Mouse (Mus musculus): Measurements from ENCODE around the gene Rag2.

Gene Rag2

DNA sequence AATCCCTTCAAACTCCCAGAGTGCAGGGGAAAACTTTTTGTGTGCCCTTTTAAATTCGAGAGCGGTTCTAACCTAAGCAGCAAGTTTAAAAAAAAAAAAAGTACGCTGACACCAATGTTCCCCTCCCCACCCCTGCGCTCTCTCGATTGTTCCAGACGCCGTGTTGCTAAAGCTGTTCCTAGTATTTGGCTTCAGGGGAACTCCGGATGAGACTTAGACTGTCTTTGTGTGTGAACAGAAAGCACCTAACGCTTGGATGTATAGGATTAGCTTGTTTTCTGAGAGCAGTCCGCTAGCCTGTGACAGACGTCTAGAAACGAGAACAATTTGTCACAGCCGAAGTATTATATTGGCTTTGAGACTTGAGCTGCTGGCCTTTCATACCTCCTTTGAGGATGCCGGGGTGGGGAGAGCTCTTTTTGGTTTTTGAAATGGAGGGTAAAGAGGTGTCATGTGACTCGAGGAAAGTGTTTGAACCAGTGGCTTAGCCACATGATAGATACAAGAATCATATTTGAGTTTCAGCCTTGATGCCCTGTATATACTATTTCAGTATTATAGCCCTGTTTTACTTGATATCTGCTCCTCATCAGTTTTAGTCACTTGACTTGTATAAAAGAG lies 54.8 kb downstream of the Rag2 start:
- ATAC-seq (ENCODE audit: insufficient number of reproducible peaks, low FRiP score, low TSS enrichment), result no peak
